Mouse (Mus musculus) layer of hippocampus, adult 11-12 months (tissue): Measurements from ENCODE around the gene Tmod4.

ENCODE experiments used
- DNase-seq: peaks from one replicate; pipeline ENCODE4 v3.0.0; 2022; ENCODE audit warnings: low spot score

The Tmod4 gene

DNA sequence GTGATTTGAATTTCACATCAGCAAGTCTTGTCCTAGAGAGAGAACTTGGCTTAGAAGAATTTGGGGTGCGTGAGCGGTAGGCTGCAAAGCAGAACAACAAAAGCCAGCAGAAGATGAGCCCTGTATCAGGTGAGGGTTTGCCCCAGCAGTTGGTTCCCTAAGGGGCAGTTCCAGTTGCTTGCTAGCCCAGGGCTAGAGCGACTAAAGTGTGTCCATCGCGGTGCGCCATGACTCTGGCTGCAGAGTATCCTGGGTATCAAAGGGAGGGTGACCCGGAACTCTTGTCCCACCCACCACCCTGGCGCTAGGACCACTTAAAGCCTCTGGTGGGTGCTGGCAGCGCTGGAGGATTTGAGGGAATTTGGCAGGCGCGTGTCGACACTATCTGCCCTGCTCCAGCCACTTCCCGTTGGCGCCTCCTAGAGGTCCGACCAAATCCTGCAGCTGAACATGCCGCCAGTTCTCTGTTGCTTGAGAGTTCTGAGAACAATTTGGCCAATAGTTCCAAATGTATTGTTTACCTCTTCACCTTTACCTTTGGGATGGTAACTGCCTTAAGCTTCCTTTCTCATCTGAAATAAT, 49.8 kb downstream of the Tmod4 start:
- DNase-seq = peak; percentile 81

GRCm38 (mm10) chr3:95176500-95176899, 52.2 kb downstream of the Tmod4 start:
- DNase-seq = no peak

GRCm38 (mm10) chr3:95177583-95177982, 53.3 kb downstream of the Tmod4 start:
- no peak for DNase-seq
